Mouse (Mus musculus) kidney, adult 2 months (tissue): ENCODE measurements around the gene Arid1b.

Experiments used
- CTCF ChIP-seq: fragments of 200-500 bp; conservative IDR thresholded peaks from 2 replicates; pipeline ENCODE4 v1.5.1; 2011; ENCODE audit warnings: low read depth, mild to moderate bottlenecking, control low read depth, low read length, moderate library complexity, mixed read lengths; ENCODE audit not compliant: insufficient read depth, insufficient read length
- POLR2A ChIP-seq: fragments of 200-500 bp; IDR thresholded peaks from one replicate; pipeline ENCODE4 v1.6.1; 2011; ENCODE audit warnings: low read depth, low read length, control low read depth

GRCm38 (mm10) chr17:5129606-5130005 lies 135.5 kb downstream of the Arid1b start:
- TF ChIP-seq CTCF (no peak), POLR2A (no peak)
